Mouse (Mus musculus) inflammation-experienced regulatory T-cells, adult 6 months (primary cell): ENCODE measurements at regions not wholly inside any gene's neighbourhood (a gene's known extent, or its start where the extent isn't known, plus 50 kb on each side); places are given as distances from the start of the nearest gene placed in this dataset.

Experiments used
- ATAC-seq: one replicate; pipeline ENCODE4 v1.8.0; 2017

DNA sequence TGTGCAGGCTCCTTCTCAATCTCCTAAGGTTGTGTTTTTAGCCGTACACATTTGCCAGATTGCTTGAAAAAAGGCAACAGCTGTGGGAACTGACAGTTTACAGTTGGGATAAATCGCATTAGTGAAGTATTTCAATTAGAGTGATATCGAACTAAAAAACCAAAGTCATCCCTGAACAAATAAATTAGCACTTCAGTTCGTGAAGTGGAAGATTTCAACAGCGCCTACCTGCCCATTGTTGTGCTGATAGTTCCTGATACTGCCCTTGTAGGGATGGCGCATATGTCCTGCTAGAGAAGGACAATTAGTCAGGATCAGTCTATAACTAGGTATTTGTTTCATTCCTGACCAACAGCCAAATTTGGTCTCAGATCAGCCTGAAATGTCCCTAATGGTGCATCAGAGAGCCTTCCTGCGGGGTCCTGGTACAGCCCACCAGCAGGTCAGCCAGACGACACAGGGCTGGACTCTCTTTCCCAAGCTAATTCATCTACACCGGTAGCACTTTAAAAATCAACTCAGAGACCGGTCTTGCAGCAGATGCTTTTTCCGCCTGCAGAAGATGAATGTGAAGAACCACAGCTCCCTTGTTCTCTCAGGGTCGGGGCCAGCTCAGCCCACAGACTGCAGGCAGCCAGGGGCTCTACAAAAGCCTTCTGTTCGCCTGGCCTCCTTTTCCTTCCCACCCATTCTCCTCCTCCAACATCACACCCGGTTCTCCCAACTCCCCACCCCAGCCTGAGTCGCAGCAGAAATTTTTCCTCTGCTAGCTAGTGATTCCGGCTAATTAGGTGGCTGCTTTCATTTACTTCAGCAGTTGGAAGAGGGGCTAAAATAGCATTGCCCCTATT is 146.1 kb downstream of the Psat1 start:
- ATAC-seq = no peak

DNA sequence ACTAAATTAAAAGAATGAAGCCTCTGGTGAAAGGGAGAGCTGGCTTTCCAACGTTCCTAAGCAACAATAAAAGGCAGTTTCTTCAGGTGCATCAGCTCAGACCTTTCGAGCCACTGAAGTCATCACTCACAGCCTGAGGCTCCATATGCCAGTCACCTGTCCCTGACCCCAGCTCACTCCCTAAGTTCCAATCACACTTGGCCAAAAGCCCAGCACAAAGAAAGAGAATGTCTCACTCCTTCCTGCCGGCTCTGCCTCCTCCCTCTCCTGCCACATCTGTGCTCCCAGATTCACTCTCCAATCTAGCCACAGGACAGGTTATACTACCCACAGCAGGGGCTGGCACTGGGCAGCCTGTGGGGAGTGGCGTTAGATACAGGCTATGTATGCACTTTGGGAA is 150.7 kb downstream of the Psat1 start:
- no peak for ATAC-seq

DNA sequence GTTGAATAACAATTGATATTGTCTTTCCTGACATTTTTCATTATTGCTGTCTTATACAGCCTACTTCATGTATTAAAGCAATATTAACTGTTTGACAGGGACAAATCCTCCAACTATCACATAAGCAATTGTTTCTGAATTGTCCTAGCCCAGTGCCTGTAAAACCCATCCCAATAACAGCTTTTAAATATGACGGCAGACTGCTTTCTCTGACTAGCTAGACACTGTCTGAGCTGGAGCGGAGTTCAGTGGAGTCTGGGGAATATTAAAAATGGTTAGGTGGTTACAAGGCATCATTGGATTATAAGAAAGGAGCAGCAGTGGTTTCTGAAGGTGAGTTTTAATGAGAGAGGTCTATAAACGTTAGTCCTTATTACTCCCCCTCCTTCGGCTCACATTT is 155.2 kb downstream of the Psat1 start:
- no peak for ATAC-seq

DNA sequence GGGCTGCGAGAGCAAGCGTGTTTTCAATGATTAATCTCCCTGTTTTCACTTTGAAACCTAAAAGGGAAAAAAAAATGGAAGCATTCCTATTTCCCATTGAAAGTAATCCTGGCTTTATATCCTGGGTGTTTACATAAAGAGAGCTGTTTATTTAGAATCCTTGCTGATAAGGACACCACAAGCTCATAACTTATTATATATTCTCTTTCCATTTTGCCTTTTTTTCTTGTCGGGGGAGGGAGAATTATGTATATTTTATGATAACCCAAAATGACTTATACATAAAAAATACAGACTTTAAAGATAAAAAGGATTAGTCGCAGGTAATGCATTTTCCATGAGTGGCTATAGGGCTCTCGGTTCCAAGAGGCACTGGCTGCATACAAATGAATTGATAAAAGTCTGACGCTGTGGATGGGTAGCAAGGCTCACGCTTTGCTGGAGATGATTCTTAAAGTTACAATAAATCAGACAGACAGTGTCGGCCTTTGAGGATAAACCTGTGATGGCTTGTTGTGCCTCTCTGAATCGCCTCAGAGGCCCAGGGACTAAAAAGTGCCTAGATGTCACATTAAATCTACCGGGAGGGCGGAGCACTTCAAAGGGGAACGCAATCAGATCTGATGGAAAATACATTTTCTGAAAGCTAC is 155.7 kb downstream of the Psat1 start:
- ATAC-seq = no peak

DNA sequence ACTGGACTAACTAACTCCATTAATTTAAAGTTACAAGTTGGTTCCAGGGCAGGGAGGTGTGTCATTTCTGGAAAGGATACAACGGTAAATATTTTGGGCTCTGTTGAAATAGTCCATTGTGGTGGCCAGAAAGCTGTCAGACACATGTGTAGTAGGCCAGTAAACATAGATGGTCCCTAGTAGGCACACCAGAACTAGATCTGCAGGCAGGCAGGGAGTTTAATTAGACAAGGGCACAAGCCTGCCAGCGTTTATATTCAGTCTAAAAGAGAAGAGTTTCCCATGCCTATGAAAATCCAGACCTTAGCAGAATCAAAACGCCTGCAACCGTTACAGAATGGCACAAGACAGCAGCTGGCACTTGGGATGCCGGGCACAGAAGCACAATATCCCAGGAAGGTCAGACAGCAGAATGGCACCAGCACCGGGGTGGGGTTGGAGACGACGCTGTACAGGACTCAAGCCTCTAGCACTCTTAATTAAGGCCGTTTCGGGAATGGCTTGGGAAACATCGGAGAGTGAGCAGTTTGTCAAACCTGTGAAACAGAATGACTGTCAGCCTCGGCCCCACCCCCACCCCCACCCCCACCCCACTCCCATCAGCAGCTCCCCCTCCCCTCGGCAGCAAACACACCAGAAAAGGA is 156.4 kb downstream of the Psat1 start:
- no peak for ATAC-seq

DNA sequence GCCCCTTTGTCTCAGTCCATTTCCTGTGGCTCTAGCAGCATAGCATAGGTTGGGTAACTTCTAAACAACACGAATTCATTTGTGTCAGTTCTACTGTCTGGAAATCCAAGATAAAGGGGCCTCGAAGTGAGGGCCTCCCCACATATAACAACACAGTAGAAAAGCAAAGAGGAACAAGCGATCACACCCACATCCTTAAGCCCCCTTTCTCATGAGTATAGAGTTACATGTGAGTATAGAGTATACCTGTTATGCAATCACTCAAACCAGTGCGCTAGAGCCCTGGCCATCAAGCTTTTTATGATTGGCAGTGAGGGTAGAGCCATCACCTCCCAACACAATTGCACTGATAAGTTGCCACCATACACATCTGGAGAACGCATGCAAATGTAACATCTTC is 157.4 kb downstream of the Psat1 start:
- no peak for ATAC-seq

DNA sequence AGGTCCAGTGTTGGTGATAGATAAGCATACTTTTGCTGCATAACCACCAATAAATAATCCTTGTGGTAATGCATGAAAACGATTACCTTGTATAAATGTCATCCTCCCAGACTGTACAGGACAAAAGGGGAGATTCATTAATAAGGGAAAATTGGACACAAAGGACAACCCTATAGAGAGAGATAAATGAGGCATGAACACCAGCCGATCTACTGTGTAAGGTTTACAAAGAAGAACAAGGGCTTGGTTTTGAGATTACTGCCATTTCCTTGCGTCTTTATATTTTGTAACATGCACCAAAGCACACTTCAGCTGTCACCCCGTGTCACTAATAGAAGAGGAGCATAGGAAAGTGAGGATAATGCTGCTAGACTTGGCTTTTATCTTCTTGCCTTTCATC is 162.5 kb downstream of the Psat1 start:
- no peak for ATAC-seq

DNA sequence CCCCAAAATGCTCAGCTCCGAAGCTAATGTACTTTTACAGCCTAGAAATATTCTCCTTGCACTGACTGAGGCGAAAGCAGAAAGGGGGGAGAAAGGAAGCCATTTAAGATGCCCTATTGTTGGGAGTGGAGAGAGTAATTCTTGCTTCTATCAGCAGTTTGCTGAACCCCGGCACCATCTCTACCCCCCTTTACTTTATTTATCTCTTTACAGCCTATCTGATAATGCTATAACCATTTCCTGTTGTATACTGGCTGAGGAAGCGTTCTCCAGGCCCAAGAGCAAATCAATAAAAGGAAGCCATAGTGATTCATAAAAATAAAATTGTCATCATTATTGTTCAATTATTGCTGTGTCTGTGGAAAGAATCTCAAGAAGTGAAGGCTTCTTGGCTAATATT is 177.5 kb downstream of the Psat1 start:
- no peak for ATAC-seq

DNA sequence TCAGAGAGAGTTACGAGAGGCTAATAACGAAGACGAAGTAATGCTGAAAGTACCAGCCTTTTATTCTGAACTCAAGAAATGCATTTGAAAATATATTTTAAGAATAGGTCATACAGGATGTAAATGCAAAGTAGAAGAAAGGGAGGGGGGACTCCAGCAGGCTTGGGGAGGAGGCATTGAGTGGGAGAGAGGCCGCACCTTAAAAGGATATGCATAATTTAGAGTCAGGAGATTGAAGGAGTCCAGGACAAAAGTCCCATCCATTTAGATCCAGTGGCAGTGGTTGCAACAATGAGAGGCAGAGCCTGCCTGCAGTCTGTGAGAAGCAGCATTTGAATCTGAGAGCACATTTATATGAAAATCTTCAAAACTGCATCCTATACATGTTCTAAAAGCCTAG is 186.1 kb downstream of the Psat1 start:
- ATAC-seq = no peak

DNA sequence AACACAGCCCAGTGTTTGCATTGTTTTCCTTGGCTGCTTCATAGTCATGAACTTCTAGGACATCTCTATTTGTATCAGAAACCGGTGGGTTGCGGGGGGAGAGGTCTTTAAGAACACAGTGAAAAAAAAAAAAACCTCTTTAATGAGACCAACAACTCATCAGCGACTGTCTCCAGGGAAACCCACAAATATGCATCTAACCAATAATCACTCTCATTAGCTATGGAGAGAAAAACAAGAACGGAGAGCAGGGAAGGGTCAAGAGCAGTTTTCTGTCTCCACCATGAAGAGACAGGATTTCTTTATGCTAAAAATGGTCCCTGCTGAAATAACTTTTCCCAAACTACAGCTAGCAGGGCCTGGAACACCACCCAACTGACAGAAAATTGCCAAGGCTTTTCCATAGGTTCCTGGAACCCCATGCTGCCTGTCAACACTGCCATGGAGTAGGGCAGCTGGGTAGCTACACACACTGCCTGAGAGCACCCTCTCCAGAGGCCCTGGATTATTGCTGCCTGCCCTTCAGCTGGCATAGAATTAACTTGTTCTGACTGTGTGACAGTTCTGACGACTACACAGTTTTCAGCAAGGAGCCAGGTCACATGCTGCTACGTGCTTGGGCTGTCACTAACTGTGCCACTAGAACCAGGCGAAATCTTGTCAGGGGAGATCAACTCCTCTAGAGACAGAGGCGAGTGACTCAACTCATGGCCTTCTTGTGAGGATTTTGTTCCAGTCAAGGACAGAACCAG is 201.9 kb downstream of the Psat1 start:
- no peak for ATAC-seq

DNA sequence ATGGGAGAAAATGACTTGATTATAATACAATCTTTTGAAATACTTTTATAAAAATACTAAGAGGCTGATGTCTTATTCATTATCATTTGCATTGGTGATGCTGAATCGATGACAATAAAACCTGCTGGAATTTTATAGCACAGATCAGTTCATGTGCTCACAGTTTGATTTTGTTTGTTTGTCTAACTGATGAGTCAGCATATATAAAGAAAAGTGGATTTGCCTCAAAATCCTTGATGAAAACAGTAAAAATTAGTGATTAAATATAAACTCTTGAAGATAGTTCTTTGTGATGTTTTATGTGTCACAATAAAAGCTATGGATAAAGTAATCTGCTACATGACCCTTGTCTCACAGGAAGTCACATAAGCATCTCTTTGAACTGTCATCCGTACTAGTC is 210.9 kb downstream of the Psat1 start:
- ATAC-seq = no peak

DNA sequence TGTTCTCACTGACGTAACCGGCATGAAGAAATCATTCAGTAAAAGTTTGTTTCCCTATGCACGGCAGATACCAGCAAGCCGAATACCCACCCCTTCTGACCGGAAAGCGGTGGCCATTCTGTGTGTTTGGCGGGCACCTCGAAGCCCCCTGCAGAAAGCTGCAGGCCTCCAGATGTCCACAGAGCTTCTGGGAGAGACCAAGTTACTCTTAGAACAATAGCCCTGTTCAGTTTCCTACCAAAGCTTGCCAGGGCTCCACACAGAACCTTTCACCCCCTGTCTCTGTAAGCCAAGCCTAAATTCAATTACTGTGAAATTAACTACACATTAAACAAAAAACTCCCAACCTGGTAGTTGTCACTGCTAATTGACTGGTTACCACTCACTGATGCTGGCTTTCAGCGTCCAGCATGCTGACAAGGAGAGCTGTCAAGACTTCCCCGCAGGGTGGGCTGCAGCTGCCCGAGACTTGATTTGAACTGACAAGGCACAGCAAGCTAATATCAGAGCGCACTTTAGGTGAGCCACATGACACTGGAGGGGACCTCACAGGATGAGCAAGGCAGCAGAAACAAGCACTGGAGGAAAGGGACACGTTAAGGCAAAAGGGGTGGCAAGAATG is 220.2 kb downstream of the Psat1 start:
- ATAC-seq = no peak

DNA sequence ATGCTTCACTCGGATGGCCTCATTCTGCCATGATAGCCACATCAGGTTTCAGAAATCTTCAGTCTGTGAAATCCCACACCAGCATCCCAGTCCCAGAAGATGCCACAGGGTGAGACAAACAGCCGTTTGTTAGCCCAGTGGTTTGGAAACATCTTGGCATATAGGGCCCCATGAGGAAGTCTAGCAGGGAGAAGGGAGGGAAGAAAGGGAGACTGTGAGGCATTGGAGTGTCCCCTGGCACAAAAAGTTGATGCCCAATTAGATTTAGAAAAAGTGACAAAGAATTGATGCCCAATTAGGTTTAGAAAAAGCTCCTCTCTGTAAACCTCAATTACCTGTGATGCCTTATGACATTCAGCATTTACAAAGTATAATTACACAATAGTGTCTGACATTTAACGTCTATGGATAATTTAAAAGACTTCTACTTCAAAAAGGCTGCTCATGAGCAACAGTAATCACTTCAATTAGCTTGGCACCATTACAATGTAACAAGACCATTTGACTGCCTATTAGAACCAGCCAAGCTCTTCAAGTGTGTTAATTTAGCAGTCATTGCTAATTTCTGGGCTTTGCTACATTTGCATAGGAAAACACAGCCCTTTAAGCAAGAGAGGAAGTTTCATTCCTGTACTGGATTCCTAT is 254.6 kb downstream of the Psat1 start:
- ATAC-seq = no peak

DNA sequence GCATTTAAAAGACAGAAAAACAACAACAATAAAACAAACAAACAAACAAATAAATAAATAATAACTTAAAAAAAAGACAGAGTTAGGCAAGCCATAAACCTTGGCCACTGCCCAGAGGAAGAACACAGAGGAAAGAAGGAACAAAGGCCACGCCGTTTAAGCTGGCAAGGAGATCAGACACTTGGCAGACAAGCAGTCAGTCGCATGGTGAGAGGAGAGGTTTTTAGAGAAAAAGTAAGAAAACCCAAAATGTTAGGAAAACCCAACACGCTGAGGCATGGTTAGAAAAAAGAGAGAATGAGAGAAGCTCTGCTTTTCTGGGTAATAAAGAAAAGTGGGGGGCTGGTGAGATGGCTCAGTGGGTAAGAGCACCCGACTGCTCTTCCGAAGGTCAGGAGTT is 277.1 kb downstream of the Psat1 start:
- ATAC-seq = no peak

DNA sequence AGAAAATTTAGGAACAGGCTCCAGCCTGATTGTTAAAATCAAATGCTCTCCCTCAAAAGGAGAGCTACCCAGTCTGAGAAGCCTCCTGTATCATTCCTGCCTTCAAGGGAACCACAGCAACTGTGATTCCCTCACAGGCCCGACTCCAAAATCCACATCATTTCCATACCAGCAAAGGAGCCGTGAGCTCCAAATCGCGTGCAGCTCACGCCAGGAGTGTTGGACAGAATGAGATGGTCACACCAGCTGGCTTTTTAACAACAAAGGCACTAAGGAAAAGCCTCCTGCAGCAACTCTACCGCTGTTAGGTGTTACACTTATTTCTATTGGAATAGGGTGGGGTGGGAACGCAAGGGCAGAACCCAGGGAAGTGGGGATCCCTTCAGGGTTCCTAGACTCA is 277.6 kb downstream of the Psat1 start:
- no peak for ATAC-seq

DNA sequence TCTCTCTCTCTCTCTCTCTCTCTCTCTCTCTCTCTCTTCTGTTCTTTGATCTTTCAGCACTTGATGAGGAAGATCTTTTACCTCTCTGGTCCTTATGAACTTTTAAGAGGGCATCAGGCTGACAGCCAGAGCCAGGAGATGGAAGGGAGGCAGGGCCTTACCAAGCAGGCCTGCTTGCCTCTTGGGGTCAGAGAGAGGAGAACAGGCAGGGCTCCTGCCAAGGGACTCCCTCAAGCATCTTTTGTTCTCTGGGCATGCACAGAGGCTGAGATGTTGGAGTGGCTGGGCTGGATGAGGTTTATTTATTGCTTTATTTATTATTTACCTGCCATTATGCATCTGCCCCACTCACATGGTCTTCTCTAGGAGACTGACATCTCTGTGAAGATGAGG is 278.5 kb downstream of the Psat1 start:
- ATAC-seq = no peak

DNA sequence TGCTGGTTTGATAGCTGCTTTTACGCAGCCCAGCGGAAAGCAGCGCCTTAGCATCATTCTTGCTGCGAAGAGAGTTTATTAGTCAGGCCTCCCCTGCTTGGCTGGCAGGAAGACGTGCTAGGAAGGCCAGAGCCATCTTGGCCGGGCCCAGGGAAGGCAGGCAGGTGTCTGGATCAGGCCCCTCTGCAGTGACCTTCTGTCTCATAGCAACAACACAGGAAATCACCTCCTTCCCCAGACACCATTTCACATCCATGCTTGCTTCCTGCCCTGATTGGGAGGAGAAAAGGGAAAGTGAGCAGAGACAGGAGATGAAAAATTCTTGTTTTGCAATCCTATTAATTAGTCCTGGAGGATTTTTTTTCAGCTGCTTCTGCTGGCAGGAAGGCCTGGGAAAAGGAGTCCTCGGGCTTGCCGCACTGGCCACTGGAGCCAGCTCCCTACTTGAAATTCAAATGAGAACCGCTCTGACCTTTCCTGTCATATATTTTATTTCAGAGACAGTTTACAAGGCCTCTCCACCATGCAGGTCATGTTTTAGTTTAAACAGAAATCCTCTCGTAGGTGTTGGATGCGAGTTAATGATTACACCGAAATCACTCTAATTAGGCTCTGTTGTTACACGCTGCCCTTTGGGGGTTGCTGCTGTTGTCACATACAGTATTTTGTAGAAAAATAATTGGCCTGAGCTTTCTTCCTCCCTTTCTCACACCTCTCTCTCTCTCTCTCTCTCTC is 279.1 kb downstream of the Psat1 start:
- ATAC-seq = no peak

DNA sequence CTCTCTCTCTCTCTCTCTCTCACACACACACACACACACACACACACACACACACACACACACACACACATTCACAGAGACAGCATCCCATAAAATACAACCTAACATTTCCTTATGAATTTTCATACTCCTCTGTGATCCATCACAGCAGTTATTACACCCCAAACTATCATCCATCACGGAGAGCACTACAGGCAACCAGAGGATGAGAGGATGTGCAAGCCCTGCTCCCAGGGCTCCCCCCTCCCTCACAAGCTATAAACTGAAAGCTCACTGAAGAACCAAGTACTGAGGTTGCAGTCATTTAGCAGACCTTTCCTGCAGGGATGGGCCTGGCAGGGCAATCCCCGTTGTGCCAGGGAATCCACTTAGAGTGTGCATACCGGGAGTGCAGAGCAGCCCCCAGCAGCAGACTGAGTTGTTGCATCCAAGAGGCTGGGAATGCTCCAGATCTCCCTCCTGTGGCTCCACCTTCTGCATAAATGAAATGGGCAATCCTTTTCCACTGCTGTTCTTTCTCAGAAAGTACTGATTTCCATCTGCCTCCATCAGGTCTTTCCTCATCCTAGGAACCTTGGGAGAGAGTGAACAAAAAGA is 283.4 kb downstream of the Psat1 start:
- ATAC-seq = no peak

DNA sequence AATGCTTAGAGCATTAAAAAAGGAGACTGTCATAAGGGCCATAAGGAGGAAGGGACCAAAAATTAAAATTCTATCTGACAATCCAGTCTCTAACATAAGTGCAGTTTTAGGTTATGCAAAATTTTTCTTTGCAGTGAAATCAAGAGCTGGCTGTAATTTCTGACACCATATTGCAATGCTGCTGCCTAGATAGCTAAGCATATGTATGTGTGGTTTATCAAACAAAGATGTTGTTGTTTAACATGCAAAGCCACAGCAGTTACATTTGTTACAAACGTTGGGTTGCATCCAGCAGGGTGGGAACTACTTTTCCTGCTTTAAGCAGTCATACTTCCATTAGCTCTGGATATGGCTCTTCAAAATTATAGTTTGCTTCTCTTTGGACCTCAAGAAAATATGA is 288.5 kb downstream of the Psat1 start:
- no peak for ATAC-seq

DNA sequence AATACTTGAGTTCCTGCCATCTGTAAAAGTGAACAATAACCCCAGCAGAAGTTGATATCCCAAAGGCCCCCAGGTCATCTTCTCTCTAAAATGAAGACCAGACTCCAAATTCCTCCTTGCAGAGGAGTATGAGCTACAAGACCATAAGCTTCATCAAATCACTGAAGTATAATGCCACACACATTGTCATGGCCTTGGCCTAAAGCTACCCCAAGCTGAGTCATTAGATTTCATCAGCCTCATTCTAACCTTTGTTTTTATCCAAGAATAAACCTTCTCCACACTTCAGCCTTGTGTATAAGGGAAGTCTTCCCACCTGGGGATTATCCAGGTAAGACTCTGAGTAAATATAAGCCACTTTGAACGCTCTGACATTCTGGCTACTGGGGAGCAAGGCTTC is 289.3 kb downstream of the Psat1 start:
- no peak for ATAC-seq

DNA sequence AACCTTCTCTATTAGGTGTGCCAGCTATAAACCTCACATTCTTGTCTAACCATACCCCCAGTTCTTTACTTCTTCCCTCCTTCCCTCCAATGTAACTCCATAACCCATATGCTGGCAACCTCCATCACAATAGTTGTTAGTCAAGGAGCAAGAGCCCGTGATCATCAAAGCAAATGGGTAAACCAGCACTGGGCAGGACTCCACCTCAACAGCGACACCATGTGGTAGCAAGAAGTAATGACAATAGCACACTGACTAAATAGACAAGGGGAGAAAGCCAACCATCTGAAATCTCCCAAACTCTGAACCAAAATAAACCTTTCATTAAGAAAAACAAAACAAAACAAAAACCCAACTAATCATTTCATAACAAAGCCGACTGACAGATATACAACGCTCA is 297.8 kb downstream of the Psat1 start:
- no peak for ATAC-seq
